Mouse (Mus musculus) small intestine, adult 2 months (tissue): ENCODE results near the gene Zcchc9.

Experiments
- CTCF ChIP-seq: fragments of 200-500 bp; IDR thresholded peaks from 2 replicates; pipeline ENCODE4 v1.5.1; 2012; ENCODE audit warnings: low read depth, mild to moderate bottlenecking, control low read depth, inconsistent platforms, low read length, moderate library complexity, mixed read lengths; ENCODE audit not compliant: insufficient replicate concordance, insufficient read length; ENCODE audit errors: extremely low read depth
- POLR2A ChIP-seq: fragments of 200-500 bp; IDR thresholded peaks from 2 replicates; pipeline ENCODE4 v1.6.1; 2012; ENCODE audit warnings: low read depth, mild to moderate bottlenecking, control low read depth, inconsistent platforms, low read length, moderate library complexity

GRCm38 (mm10) chr13:91796916-91797315 is 10.6 kb downstream of the Zcchc9 start:
- TF ChIP-seq CTCF (no peak), POLR2A (no peak)
